ENCODE assay signal across 8 mouse cellular contexts in the genomic region with DNA sequence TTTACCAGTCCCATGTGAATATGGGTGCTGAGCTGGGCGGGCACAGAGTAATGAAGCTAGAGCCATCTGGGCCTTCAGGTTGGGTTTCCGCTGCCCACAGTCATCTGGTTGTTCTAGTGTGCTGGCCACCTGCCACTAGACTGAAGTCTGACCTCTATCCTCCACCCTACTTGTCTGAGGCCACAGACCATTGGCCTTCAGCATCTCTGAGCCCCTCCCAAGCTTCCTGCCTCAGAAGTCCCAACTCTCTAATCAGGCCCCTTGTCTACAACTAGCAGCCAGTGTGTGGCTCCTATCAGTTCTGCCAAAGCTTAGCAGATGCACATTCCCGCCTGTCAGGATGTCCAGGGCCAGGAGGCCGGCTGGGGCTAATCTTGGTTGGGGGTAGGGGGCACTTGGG.
A peak's percentile ranks its signal among the peaks of the same experiment; 100 is the strongest.
DNase-seq lines count a peak whose midpoint lies in the region; ATAC-seq and TF ChIP-seq lines count a peak whose summit lies in the region.
"Had no signal": no experiment of that assay in that cellular context is flagged by ENCODE, and none has a peak within 500 bp of the region (broad histone marks: within the 10 kb centered on the region; RNA-seq: fewer than 3 reads in every experiment).

No protein-coding gene starts in this region.

- H3K27ac ChIP-seq in lung, embryonic 15.5 days, result peak overlapping the region; percentile 71
- H3K27ac ChIP-seq in heart, embryonic 15.5 days, result peak overlapping the region; percentile 79
- H3K27ac ChIP-seq in liver, embryonic 14.5 days, result peak overlapping the region; percentile 85
- H3K27ac ChIP-seq: embryonic facial prominence, embryonic 13.5 days had no signal

- H3K4me2 ChIP-seq in lung, embryonic 15.5 days, result no peak overlapping the region
- H3K4me2 ChIP-seq in heart, embryonic 15.5 days, result no peak overlapping the region
- H3K4me2 ChIP-seq in liver, embryonic 14.5 days (ENCODE audit: low read depth), result peak overlapping the region; percentile 21
- H3K4me2 ChIP-seq: embryonic facial prominence, embryonic 13.5 days had no signal

- H3K27me3 ChIP-seq in lung, embryonic 15.5 days, result no peaks in the 10 kb centered on the region
- no peaks in the 10 kb centered on the region for H3K27me3 ChIP-seq in heart, embryonic 15.5 days
- H3K27me3 ChIP-seq in liver, embryonic 14.5 days (ENCODE audit: control insufficient read depth, insufficient read depth, low read length), result no peaks in the 10 kb centered on the region
- H3K27me3 ChIP-seq: embryonic facial prominence, embryonic 13.5 days had no signal

- no peak for ATAC-seq in lung, embryonic 15.5 days (ENCODE audit: borderline replicate concordance, extremely low read depth, low FRiP score, low TSS enrichment)
- peak; percentile 34 for ATAC-seq in heart, embryonic 15.5 days (replicated peaks; ENCODE audit: insufficient number of reproducible peaks, insufficient read depth, low FRiP score, low read depth)
- ATAC-seq in liver, embryonic 14.5 days (ENCODE audit: insufficient read depth), result peak; percentile 68

- H3K36me3 ChIP-seq in lung, embryonic 15.5 days, result no peaks in the 10 kb centered on the region
- H3K36me3 ChIP-seq in heart, embryonic 15.5 days, result no peaks in the 10 kb centered on the region
- no peaks in the 10 kb centered on the region for H3K36me3 ChIP-seq in liver, embryonic 14.5 days (replicated peaks; ENCODE audit: control insufficient read depth, insufficient read depth, low read depth)

- TF ChIP-seq CTCF in liver, embryonic 14.5 days (IDR thresholded peaks at IDR 0.05; ENCODE audit: low read depth), result no peak

- peak; percentile 82 for TF ChIP-seq EP300 in liver, embryonic 14.5 days (IDR thresholded peaks at IDR 0.05; ENCODE audit: low read depth)

- no peak for DNase-seq in lung, postnatal 25 days (ENCODE audit: low spot score)
- DNase-seq in c-Kit-positive CD71-positive TER-119-positive erythroid progenitor cells, embryonic 14.5 days (ENCODE audit: low spot score), result peak; percentile 64
- DNase-seq in liver, embryonic 14.5 days (ENCODE audit: low read depth in 3 of 3, low spot score in 3 of 3), result peak; percentile 58 to 68 (median 65)
- DNase-seq in right cerebral cortex, postnatal 10 days (ENCODE audit: low spot score in 2 of 2), result no peak
- no peak for DNase-seq in left cerebral cortex, adult 18-20 months (ENCODE audit: low spot score in 2 of 2)

- 67% methylated on average over 4 of the region's 4 CpGs for WGBS in lung, embryonic 15.5 days
- 45% methylated on average over 4 of the region's 4 CpGs for WGBS in heart, embryonic 15.5 days
- WGBS in liver, embryonic 14.5 days (ENCODE audit: insufficient replicate concordance), result 21% methylated on average over 4 of the region's 4 CpGs

- H3K9me3 ChIP-seq in lung, embryonic 15.5 days, result no peaks in the 10 kb centered on the region
- H3K9me3 ChIP-seq in heart, embryonic 15.5 days (replicated peaks), result no peaks in the 10 kb centered on the region
- H3K9me3 ChIP-seq in liver, embryonic 14.5 days (ENCODE audit: control insufficient read depth, low read length), result no peaks in the 10 kb centered on the region
- H3K9me3 ChIP-seq: embryonic facial prominence, embryonic 13.5 days had no signal

- no peak overlapping the region for H3K9ac ChIP-seq in lung, embryonic 15.5 days
- no peak overlapping the region for H3K9ac ChIP-seq in heart, embryonic 15.5 days
- H3K9ac ChIP-seq in liver, embryonic 14.5 days (replicated peaks), result no peak overlapping the region
- H3K9ac ChIP-seq: embryonic facial prominence, embryonic 13.5 days had no signal

- no peak overlapping the region for H3K4me3 ChIP-seq in lung, embryonic 15.5 days
- no peak overlapping the region for H3K4me3 ChIP-seq in heart, embryonic 15.5 days
- no peak overlapping the region for H3K4me3 ChIP-seq in liver, embryonic 14.5 days (ENCODE audit: insufficient read depth in 1 of 2, low read depth in 2 of 2, low read length in 2 of 2)
- H3K4me3 ChIP-seq: embryonic facial prominence, embryonic 13.5 days had no signal

- H3K4me1 ChIP-seq in lung, embryonic 15.5 days, result peaks cover 62% of the 10 kb centered on the region
- peaks cover 80% of the 10 kb centered on the region for H3K4me1 ChIP-seq in heart, embryonic 15.5 days (replicated peaks)
- H3K4me1 ChIP-seq in liver, embryonic 14.5 days (replicated peaks; ENCODE audit: control insufficient read depth in 2 of 2, insufficient read depth in 2 of 2, low read length in 1 of 2), result peaks cover 69 to 75% of the 10 kb centered on the region in 2 experiments

Comparison
In these comparisons a context has a peak if more than half of its experiments do, and no peak if none do; other contexts are left out.
1. DNase-seq: peak in c-Kit-positive CD71-positive TER-119-positive erythroid progenitor cells, embryonic 14.5 days (single experiment) and liver, embryonic 14.5 days (3 of 3); none in lung, postnatal 25 days (single experiment), right cerebral cortex, postnatal 10 days (0 of 2) and left cerebral cortex, adult 18-20 months (0 of 2).
2. Peak in every context shown above with its lines, with median percentiles within 50 percentile points of each other: H3K27ac ChIP-seq.